ENCODE assay signal across 16 mouse cellular contexts in genomic region chr7:132742912-132743311, GRCm38 (mm10).
"Had no signal": no experiment of that assay in that cellular context is flagged by ENCODE, and none has a peak within 500 bp of the region (broad histone marks: within the 10 kb centered on the region; RNA-seq: fewer than 3 reads in every experiment).

No protein-coding gene starts in this region.

- H3K9me3 ChIP-seq: kidney, embryonic 15.5 days; limb, embryonic 12.5 days; lung, embryonic 15.5 days; megakaryocyte, embryonic 14.5 days; midbrain, embryonic 12.5 days; stomach, embryonic 15.5 days had no signal

- DNase-seq: kidney, adult 2 months; kidney, postnatal 14 days; layer of hippocampus, postnatal 36 days; liver, postnatal 0 days; lung, postnatal 14 days; right cerebral cortex, postnatal 14 days; thymus, adult 2 months; thymus, postnatal 25 days had no signal

- H3K9ac ChIP-seq: kidney, embryonic 15.5 days; limb, embryonic 12.5 days; liver, postnatal 0 days; lung, embryonic 15.5 days; midbrain, embryonic 12.5 days; stomach, embryonic 15.5 days had no signal

- H3K27ac ChIP-seq: kidney, embryonic 15.5 days; limb, embryonic 12.5 days; lung, embryonic 15.5 days; macrophage; midbrain, embryonic 12.5 days; stomach, embryonic 15.5 days had no signal

- H3K4me3 ChIP-seq: kidney, embryonic 15.5 days; limb, embryonic 12.5 days; lung, embryonic 15.5 days; megakaryocyte, embryonic 14.5 days; midbrain, embryonic 12.5 days; stomach, embryonic 15.5 days had no signal

- H3K4me2 ChIP-seq: kidney, embryonic 15.5 days; limb, embryonic 12.5 days; liver, embryonic 11.5 days; lung, embryonic 15.5 days; midbrain, embryonic 12.5 days; stomach, embryonic 15.5 days had no signal

- H3K4me1 ChIP-seq: lung, embryonic 15.5 days had no signal

- ATAC-seq: liver, postnatal 0 days had no signal

- H3K36me3 ChIP-seq: stomach, embryonic 15.5 days had no signal

- H3K27me3 ChIP-seq: kidney, embryonic 15.5 days; limb, embryonic 12.5 days; lung, embryonic 15.5 days; megakaryocyte, embryonic 14.5 days; midbrain, embryonic 12.5 days; stomach, embryonic 15.5 days had no signal
